Mouse (Mus musculus) limb, embryonic 11.5 days (tissue): ENCODE results near the gene Emp2. TPM values are rescaled to one million over a fixed set of nuclear protein-coding genes. Genes with fewer than 3 reads are reported as not detected.

ENCODE experiments used
- ATAC-seq: fragments of 200-750 bp; cut with Nextera tagmentation; 2 replicates; pipeline ENCODE4 v1.8.0; 2017; ENCODE audit warnings: low read depth; ENCODE audit not compliant: insufficient number of reproducible peaks, low FRiP score, low TSS enrichment
- DNase-seq: peaks from one replicate; pipeline ENCODE4 v3.0.0-alpha.2; 2015; ENCODE audit warnings: low spot score
- H3K27ac ChIP-seq: fragments of 300-500 bp; sonication (generic); replicated peaks from 2 replicates; pipeline ENCODE4 v1.5.1; 2014; ENCODE audit warnings: low read depth, mild to moderate bottlenecking, low read length
- H3K27me3 ChIP-seq: fragments of 300-500 bp; sonication (generic); 2 replicates; pipeline ENCODE4 v1.6.1; 2014; ENCODE audit warnings: mild to moderate bottlenecking, low read length, mixed read lengths; ENCODE audit not compliant: control insufficient read depth, insufficient read depth
- H3K36me3 ChIP-seq: fragments of 300-500 bp; sonication (generic); 2 replicates; pipeline ENCODE4 v1.6.1; 2014; ENCODE audit warnings: mild to moderate bottlenecking, low read length, moderate library complexity, mixed read lengths; ENCODE audit not compliant: control insufficient read depth, insufficient read depth
- H3K4me1 ChIP-seq: fragments of 300-500 bp; sonication (generic); 2 replicates; pipeline ENCODE4 v1.6.1; 2014; ENCODE audit warnings: low read length, mixed read lengths; ENCODE audit not compliant: control insufficient read depth, insufficient read depth
- H3K4me2 ChIP-seq: fragments of 300-500 bp; sonication (generic); 2 replicates; pipeline ENCODE4 v1.6.1; 2014; ENCODE audit warnings: low read depth, mild to moderate bottlenecking, moderate library complexity; ENCODE audit not compliant: severe bottlenecking
- H3K4me3 ChIP-seq: fragments of 300-500 bp; sonication (generic); 2 replicates; pipeline ENCODE4 v1.5.1; 2014; ENCODE audit warnings: low read depth, low read length
- H3K9ac ChIP-seq: fragments of 300-500 bp; sonication (generic); 2 replicates; pipeline ENCODE4 v1.6.1; 2014; ENCODE audit warnings: mild to moderate bottlenecking, low read length
- H3K9me3 ChIP-seq: fragments of 300-500 bp; sonication (generic); 2 replicates; pipeline ENCODE4 v1.6.1; 2016; ENCODE audit warnings: low read length; ENCODE audit not compliant: control insufficient read depth
- microRNA-seq: library from miRNA; unstranded; fragments of <30 nt; microRNA quantifications from one replicate; pipeline ENCODE4, GENCODE M21; 2016
- polyA plus RNA-seq: library from polyadenylated mRNA; unstranded; fragments of >200 nt; fragmentation: Nextera tagmentation; extraction: Ambion mirVana; gene quantifications from 2 replicates; pipeline ENCODE4 v1.2.1, GENCODE M21; 2014

Gene Emp2
- polyA plus RNA-seq, 1 experiment from 2014 or later = 8.4 TPM

- Histone ChIP-seq H3K9me3 (no peaks in the 10 kb centered on the region), H3K27ac (no peak overlapping the region), H3K27me3 (no peaks in the 10 kb centered on the region), H3K4me2 (no peak overlapping the region), H3K36me3 (no peaks in the 10 kb centered on the region), H3K9ac (no peak overlapping the region), H3K4me3 (no peak overlapping the region), H3K4me1 (no peaks in the 10 kb centered on the region)
- DNase-seq (no peak), ATAC-seq (no peak)
Measured at GRCm38 (mm10) chr16:10236601-10237000, 77.2 kb downstream of the Emp2 start.

Small RNAs within 50 kb of the gene (microRNA-seq; reads per million reads assigned to microRNA genes)
- gene Gm22932 = not detected

Other genes with a start within 250 kb of the Emp2 start
- gene Rpl39l, start 143.7 kb downstream of the Emp2 start, polyA plus RNA-seq = 0.32 and 0.74 TPM in 2 replicates
- gene Atf7ip2, start 121.3 kb downstream of the Emp2 start, polyA plus RNA-seq = 3.1 and 3.3 TPM in 2 replicates
- 0.10 TPM in 1 of 2 replicates, not detected in the other for gene Tekt5, start 81.5 kb upstream of the Emp2 start, polyA plus RNA-seq
- gene Nubp1, start 98.0 kb upstream of the Emp2 start, polyA plus RNA-seq = 87.6 and 89.4 TPM in 2 replicates
- 18.5 and 19.4 TPM in 2 replicates for gene Tvp23a, start 133.4 kb upstream of the Emp2 start, polyA plus RNA-seq
- gene Ciita, start 166.1 kb upstream of the Emp2 start, polyA plus RNA-seq = 0.16 and 0.17 TPM in 2 replicates
- 30.6 and 31.6 TPM in 2 replicates for gene Dexi, start 229.1 kb upstream of the Emp2 start, polyA plus RNA-seq
- 32.3 and 35.2 TPM in 2 replicates for gene Clec16a, start 231.4 kb upstream of the Emp2 start, polyA plus RNA-seq